Mouse (Mus musculus): ENCODE measurements around the gene Arid1b. TPM values are rescaled to one million over a fixed set of nuclear protein-coding genes. Genes with fewer than 3 reads are reported as not detected.

The Arid1b gene
- polyA plus RNA-seq, 2 experiments, result 14.7 to 20.5 TPM

GRCm38 (mm10) chr17:5237765-5238164, 243.6 kb downstream of the Arid1b start:
- 33% methylated on average over 3 of the region's 3 CpGs for WGBS
- no peak for TF ChIP-seq POLR2A (IDR thresholded peaks at IDR 0.05; ENCODE audit: borderline replicate concordance, extremely low read depth, insufficient read depth, insufficient read length)

DNA sequence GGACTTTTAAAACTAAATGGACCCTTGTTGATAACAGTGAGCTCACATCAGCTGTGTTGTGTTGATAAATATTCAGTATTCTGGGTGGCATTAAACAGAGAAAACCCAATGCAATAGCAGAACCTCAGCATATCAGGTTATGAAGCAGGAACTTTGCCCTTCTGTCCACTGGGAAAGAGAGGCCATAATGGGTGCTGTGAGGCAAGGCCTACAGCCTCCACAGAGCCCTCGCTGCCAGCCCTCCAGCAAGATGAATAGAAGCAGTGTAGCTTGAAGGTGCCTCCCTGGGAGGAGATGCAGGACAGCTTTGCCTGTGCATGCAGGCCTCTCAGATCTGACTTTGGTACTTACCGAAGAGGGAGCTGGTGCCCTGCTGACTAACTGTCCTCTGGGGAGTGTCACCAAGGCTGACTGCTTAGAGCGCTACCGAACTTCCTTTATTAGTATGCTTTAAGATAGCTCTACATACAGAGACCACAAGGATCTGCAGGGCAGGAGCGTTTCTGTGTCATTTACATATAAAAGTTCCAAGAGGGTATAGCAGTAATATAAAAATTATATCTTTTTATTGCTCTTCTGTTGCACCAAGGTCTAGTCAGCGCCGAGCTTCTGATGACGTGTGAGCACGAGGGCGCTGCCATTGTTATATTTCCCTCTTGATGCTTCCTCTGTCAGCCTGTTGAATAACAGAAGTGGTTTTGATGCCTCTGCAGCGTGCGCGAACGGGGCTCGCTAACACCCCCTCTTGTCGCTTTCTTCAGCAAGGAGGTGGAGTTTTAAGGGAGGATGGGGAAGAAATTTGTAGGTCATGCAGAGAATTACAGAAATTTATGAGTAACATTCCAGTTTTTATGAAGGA, 244.5 kb downstream of the Arid1b start:
- 66% methylated on average over 16 of the region's 16 CpGs for WGBS
- no peaks in the 10 kb centered on the region for H3K9me3 ChIP-seq (ENCODE audit: control insufficient read depth, low read length)
- no peak overlapping the region for H3K27ac ChIP-seq (replicated peaks; ENCODE audit: low read depth, low read length)
- H3K4me3 ChIP-seq (replicated peaks; ENCODE audit: low read length), result no peak overlapping the region
- H3K4me1 ChIP-seq (ENCODE audit: control insufficient read depth, insufficient read depth, low read length), result peaks cover 43% of the 10 kb centered on the region
- no peaks in the 10 kb centered on the region for H3K27me3 ChIP-seq (ENCODE audit: control insufficient read depth, insufficient read depth, low read length)
- H3K4me2 ChIP-seq (replicated peaks; ENCODE audit: low read depth, low read length, severe bottlenecking), result no peak overlapping the region
- ATAC-seq (ENCODE audit: low FRiP score, low read depth) (no peak), DNase-seq (ENCODE audit: low spot score) (no peak)
- H3K36me3 ChIP-seq (ENCODE audit: control insufficient read depth, insufficient read depth, low read length), result peaks cover 11% of the 10 kb centered on the region; the same call in 1 of the 2 replicates
- TF ChIP-seq POLR2A (IDR thresholded peaks at IDR 0.05; ENCODE audit: borderline replicate concordance, extremely low read depth, insufficient read depth, insufficient read length), result no peak
- no peak overlapping the region for H3K9ac ChIP-seq (ENCODE audit: low read depth, low read length, severe bottlenecking)

More at GRCm38 (mm10) chr17:5237765-5238164, 243.6 kb downstream of the Arid1b start:
- DNase-seq (ENCODE audit: low spot score) (no peak), ATAC-seq (ENCODE audit: low FRiP score, low read depth) (no peak)
- H3K9me3 ChIP-seq (ENCODE audit: control insufficient read depth, low read length), result no peaks in the 10 kb centered on the region
- H3K36me3 ChIP-seq (ENCODE audit: control insufficient read depth, insufficient read depth, low read length), result peaks cover 3% of the 10 kb centered on the region; the same call in 1 of the 2 replicates
- H3K9ac ChIP-seq (ENCODE audit: low read depth, low read length, severe bottlenecking), result no peak overlapping the region
- H3K27me3 ChIP-seq (ENCODE audit: control insufficient read depth, insufficient read depth, low read length), result no peaks in the 10 kb centered on the region
- no peak overlapping the region for H3K27ac ChIP-seq (replicated peaks; ENCODE audit: low read depth, low read length)
- H3K4me2 ChIP-seq (replicated peaks; ENCODE audit: low read depth, low read length, severe bottlenecking), result no peak overlapping the region
- H3K4me3 ChIP-seq (replicated peaks; ENCODE audit: low read length), result no peak overlapping the region
- H3K4me1 ChIP-seq (ENCODE audit: control insufficient read depth, insufficient read depth, low read length), result peaks cover 50% of the 10 kb centered on the region

- Histone ChIP-seq H3K4me2 (replicated peaks; ENCODE audit: low read depth, low read length, severe bottlenecking) (no peak overlapping the region), H3K36me3 (ENCODE audit: control insufficient read depth, insufficient read depth, low read length) (peaks cover 11% of the 10 kb centered on the region; the same call in 1 of the 2 replicates), H3K27me3 (ENCODE audit: control insufficient read depth, insufficient read depth, low read length) (no peaks in the 10 kb centered on the region), H3K9me3 (ENCODE audit: control insufficient read depth, low read length) (no peaks in the 10 kb centered on the region), H3K9ac (ENCODE audit: low read depth, low read length, severe bottlenecking) (no peak overlapping the region), H3K4me3 (replicated peaks; ENCODE audit: low read length) (no peak overlapping the region), H3K4me1 (ENCODE audit: control insufficient read depth, insufficient read depth, low read length) (peaks cover 10% of the 10 kb centered on the region; the same call in 1 of the 2 replicates), H3K27ac (replicated peaks; ENCODE audit: low read depth, low read length) (no peak overlapping the region)
- WGBS, result 72% methylated on average over 2 of the region's 2 CpGs
- DNase-seq (ENCODE audit: low spot score), result no peak
- TF ChIP-seq POLR2A (IDR thresholded peaks at IDR 0.05; ENCODE audit: borderline replicate concordance, extremely low read depth, insufficient read depth, insufficient read length), result no peak
- no peak for ATAC-seq (ENCODE audit: low FRiP score, low read depth)
Measured at GRCm38 (mm10) chr17:5244526-5244925, 250.4 kb downstream of the Arid1b start.

- TF ChIP-seq POLR2A (IDR thresholded peaks at IDR 0.05; ENCODE audit: borderline replicate concordance, extremely low read depth, insufficient read depth, insufficient read length), result no peak
- H3K9ac ChIP-seq (ENCODE audit: low read depth, low read length, severe bottlenecking), result no peak overlapping the region
- no peak overlapping the region for H3K4me2 ChIP-seq (replicated peaks; ENCODE audit: low read depth, low read length, severe bottlenecking)
- no peaks in the 10 kb centered on the region for H3K9me3 ChIP-seq (ENCODE audit: control insufficient read depth, low read length)
- DNase-seq (ENCODE audit: low spot score), result no peak
- no peaks in the 10 kb centered on the region for H3K27me3 ChIP-seq (ENCODE audit: control insufficient read depth, insufficient read depth, low read length)
- no peak for ATAC-seq (ENCODE audit: low FRiP score, low read depth)
- peaks cover 11% of the 10 kb centered on the region; the same call in 1 of the 2 replicates for H3K36me3 ChIP-seq (ENCODE audit: control insufficient read depth, insufficient read depth, low read length)
- H3K27ac ChIP-seq (replicated peaks; ENCODE audit: low read depth, low read length), result no peak overlapping the region
- H3K4me3 ChIP-seq (replicated peaks; ENCODE audit: low read length), result no peak overlapping the region
- 88% methylated on average over 11 of the region's 11 CpGs for WGBS
- H3K4me1 ChIP-seq (ENCODE audit: control insufficient read depth, insufficient read depth, low read length), result peaks cover 10% of the 10 kb centered on the region; the same call in 1 of the 2 replicates
Measured at GRCm38 (mm10) chr17:5246688-5247087, 252.6 kb downstream of the Arid1b start.

GRCm38 (mm10) chr17:5247247-5247646, 253.1 kb downstream of the Arid1b start:
- H3K27me3 ChIP-seq (ENCODE audit: control insufficient read depth, insufficient read depth, low read length), result no peaks in the 10 kb centered on the region
- WGBS, result 89% methylated on average over 7 of the region's 7 CpGs

More at GRCm38 (mm10) chr17:5247247-5247646, 253.1 kb downstream of the Arid1b start:
- Histone ChIP-seq H3K9me3 (ENCODE audit: control insufficient read depth, low read length) (no peaks in the 10 kb centered on the region), H3K4me3 (replicated peaks; ENCODE audit: low read length) (no peak overlapping the region), H3K36me3 (ENCODE audit: control insufficient read depth, insufficient read depth, low read length) (peaks cover 11% of the 10 kb centered on the region; the same call in 1 of the 2 replicates), H3K4me1 (ENCODE audit: control insufficient read depth, insufficient read depth, low read length) (peaks cover 10% of the 10 kb centered on the region; the same call in 1 of the 2 replicates), H3K27ac (replicated peaks; ENCODE audit: low read depth, low read length) (no peak overlapping the region), H3K4me2 (replicated peaks; ENCODE audit: low read depth, low read length, severe bottlenecking) (no peak overlapping the region), H3K9ac (ENCODE audit: low read depth, low read length, severe bottlenecking) (no peak overlapping the region)
- ATAC-seq (ENCODE audit: low FRiP score, low read depth), result no peak
- DNase-seq (ENCODE audit: low spot score), result no peak
- TF ChIP-seq POLR2A (IDR thresholded peaks at IDR 0.05; ENCODE audit: borderline replicate concordance, extremely low read depth, insufficient read depth, insufficient read length), result no peak

Data from limb, embryonic 14.5 days (tissue).